Mouse (Mus musculus) adrenal gland, postnatal 25 days (tissue): ENCODE results near the gene Olfr538. TPM values are rescaled to one million over a fixed set of nuclear protein-coding genes. Genes with fewer than 3 reads are reported as not detected.
"Not testable (repeated sequence)": the region's sequence is repeated elsewhere in the genome, so short reads cannot be mapped to it uniquely, and the experiment has no call there.

Source experiments
- DNase-seq: peaks from one replicate; pipeline ENCODE4 v3.0.0; 2021; ENCODE audit warnings: mixed read lengths
- long read RNA-seq: library from polyadenylated mRNA; stranded (forward); transcript quantifications from one replicate; pipeline ENCODE4 v2.0.0, GENCODE M21; 2021
- total RNA-seq: library from RNA; stranded (reverse); gene quantifications from 2 replicates; pipeline ENCODE4 v1.2.3, GENCODE M21; 2021

Gene Olfr538
- not detected in 2 replicates for total RNA-seq
- long read RNA-seq, result 0 reads

- no peak for DNase-seq
Observed at GRCm38 (mm10) chr7:140567586-140567985, at the start of gene Olfr538. Gene Olfr538, plus strand, starts transcription at chr7:140567886.

GRCm38 (mm10) chr7:140539746-140540145, 27.9 kb upstream of the Olfr538 start:
- DNase-seq, result no peak

DNA sequence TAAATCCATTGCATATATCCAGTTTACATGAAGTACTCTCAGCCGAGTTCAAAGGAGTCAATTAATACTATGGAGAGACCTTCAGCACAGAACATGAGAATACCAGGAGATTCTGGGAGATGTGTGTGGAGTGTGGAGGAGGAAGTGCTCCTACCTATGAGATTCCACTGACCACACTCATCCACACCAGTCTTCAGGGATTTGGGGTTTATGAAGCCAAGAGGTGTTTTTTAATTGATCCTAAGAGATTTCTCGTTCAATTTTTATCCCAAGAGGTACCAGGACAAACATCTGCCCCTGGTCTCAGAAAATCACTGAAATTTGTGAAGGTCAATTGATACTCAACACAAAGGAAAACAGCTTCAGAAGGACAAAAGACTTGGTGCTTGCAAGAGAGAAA, 33.3 kb downstream of the Olfr538 start, which contains the start of gene Olfr46:
Gene Olfr46, plus strand, starts transcription at position 301 of the 400 bp plus-strand sequence.
- not testable (repeated sequence) for DNase-seq

Other genes starting within 250 kb of the Olfr538 start
- gene Olfr525, start 247.0 kb upstream of the Olfr538 start, total RNA-seq, result not detected in 2 replicates
- not detected in 2 replicates for gene Olfr527, start 233.9 kb upstream of the Olfr538 start, total RNA-seq
- not detected in 2 replicates for gene Olfr60, start 206.2 kb upstream of the Olfr538 start, total RNA-seq
- not detected in 2 replicates for gene Olfr530, start 191.6 kb upstream of the Olfr538 start, total RNA-seq
- not detected in 2 replicates for gene Olfr531, start 165.0 kb upstream of the Olfr538 start, total RNA-seq
- gene Olfr532, start 146.2 kb upstream of the Olfr538 start, total RNA-seq, result not detected in 2 replicates
- gene Olfr533, start 104.5 kb upstream of the Olfr538 start, total RNA-seq, result not detected in 2 replicates
- not detected in 2 replicates for gene Olfr535, start 83.7 kb upstream of the Olfr538 start, total RNA-seq
- not detected in 2 replicates for gene Olfr536, start 60.5 kb upstream of the Olfr538 start, total RNA-seq
- gene Olfr46, start 33.4 kb downstream of the Olfr538 start, total RNA-seq, result not detected in 2 replicates
- gene Olfr61, start 61.1 kb downstream of the Olfr538 start, total RNA-seq, result not detected in 2 replicates
- gene Olfr53, start 78.6 kb downstream of the Olfr538 start, total RNA-seq, result not detected in 2 replicates
- gene Olfr539, start 92.0 kb downstream of the Olfr538 start, total RNA-seq, result not detected in 2 replicates
- gene Olfr45, start 114.1 kb downstream of the Olfr538 start, total RNA-seq, result not detected in 2 replicates
- not detected in 2 replicates for gene Olfr541, start 129.4 kb downstream of the Olfr538 start, total RNA-seq
- gene Cyp2e1, start 195.9 kb downstream of the Olfr538 start, total RNA-seq, result 116 and 195 TPM in 2 replicates
- not detected in 2 replicates for gene Syce1, start 220.0 kb downstream of the Olfr538 start, total RNA-seq